Mouse (Mus musculus) spleen, adult 2 months (tissue): ENCODE data around the gene Zswim5. TPM values are rescaled to one million over a fixed set of nuclear protein-coding genes. Genes with fewer than 3 reads are reported as not detected.

Experiments used
- DNase-seq, 2 experiments: peaks; one replicate each; pipeline versions ENCODE4 v3.0.0 to v3.0.0-alpha.2; 2012 to 2021; ENCODE audit warnings: low spot score in 2 of 2, low read depth in 1 of 2
- H3K27ac ChIP-seq: fragments of 200-500 bp; 2 replicates; pipeline ENCODE4 v1.5.1; 2012; ENCODE audit warnings: low read length, inconsistent platforms; ENCODE audit not compliant: insufficient read depth
- H3K27me3 ChIP-seq: fragments of 200-500 bp; 2 replicates; pipeline ENCODE4 v1.6.1; 2012; ENCODE audit warnings: mild to moderate bottlenecking, moderate library complexity, low read length, inconsistent platforms; ENCODE audit not compliant: control insufficient read depth, insufficient read depth
- H3K36me3 ChIP-seq: fragments of 200-500 bp; 2 replicates; pipeline ENCODE4 v1.6.1; 2012; ENCODE audit warnings: mild to moderate bottlenecking, low read length, inconsistent platforms; ENCODE audit not compliant: control insufficient read depth, insufficient read depth
- H3K4me1 ChIP-seq: fragments of 200-500 bp; 2 replicates; pipeline ENCODE4 v1.6.1; 2011; ENCODE audit warnings: inconsistent platforms; ENCODE audit not compliant: control insufficient read depth, insufficient read depth, insufficient read length
- H3K4me3 ChIP-seq: fragments of 200-500 bp; 2 replicates; pipeline ENCODE4 v1.5.1; 2011; ENCODE audit warnings: mild to moderate bottlenecking, inconsistent platforms; ENCODE audit not compliant: insufficient read depth, insufficient read length; ENCODE audit errors: extremely low read depth
- CTCF ChIP-seq: fragments of 200-500 bp; IDR thresholded peaks from 2 replicates; pipeline ENCODE4 v1.5.1; 2011; ENCODE audit warnings: mild to moderate bottlenecking, inconsistent platforms; ENCODE audit not compliant: insufficient read depth, insufficient read length, insufficient replicate concordance; ENCODE audit errors: extremely low read depth
- POLR2A ChIP-seq: fragments of 200-500 bp; IDR thresholded peaks from 2 replicates; pipeline ENCODE4 v1.6.1; 2011; ENCODE audit warnings: low read depth, low read length, inconsistent platforms
- WGBS: fragments of 180-500 bp; shearing (Covaris S2); methylation state at CpG from one replicate; pipeline ENCODE4 v1.1.7; 2018; 5-methylcytosine and 5-hydroxymethylcytosine counted together
- polyA plus RNA-seq: library from polyadenylated mRNA; depleted of rRNA; stranded (reverse); fragments of >200 nt; gene quantifications from 2 replicates; pipeline ENCODE4 v1.2.3, GENCODE M21; 2012

Gene Zswim5
- polyA plus RNA-seq, 1 experiment = 0.07 TPM

DNA sequence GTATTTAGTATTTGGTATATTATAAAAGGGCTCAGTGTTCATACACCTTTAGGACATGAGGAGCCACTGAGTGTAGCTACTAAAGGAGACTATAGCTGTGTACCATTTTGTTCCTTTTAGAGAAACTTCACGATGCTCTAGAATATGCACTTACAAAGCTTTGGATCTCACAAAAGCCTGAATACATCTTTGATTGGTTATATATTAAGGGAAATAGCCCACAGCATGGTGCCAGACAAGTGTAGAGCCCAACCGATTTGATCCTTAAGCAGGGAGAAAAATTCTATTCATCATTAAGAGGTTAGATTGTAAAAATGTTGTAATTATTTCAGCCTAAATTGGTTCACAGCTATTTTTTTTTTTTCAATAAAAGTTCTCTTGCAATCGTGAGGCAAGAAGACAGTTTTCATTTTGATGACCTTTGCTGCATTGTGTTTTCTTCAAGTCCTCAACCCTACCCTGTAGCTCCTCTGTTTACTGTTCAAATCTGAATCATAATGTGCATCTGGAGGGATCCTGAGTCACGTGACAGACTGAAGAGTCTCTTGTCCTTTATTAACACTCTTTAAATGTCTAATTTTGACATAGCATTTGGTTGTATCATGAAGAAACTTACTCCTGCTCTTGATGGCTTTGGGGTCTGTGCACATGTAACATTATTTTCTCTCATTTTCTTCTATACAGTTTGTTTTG is 33.5 kb downstream of the Zswim5 start:
- Histone ChIP-seq H3K27ac (no peak overlapping the region), H3K36me3 (no peaks in the 10 kb centered on the region), H3K4me3 (no peak overlapping the region), H3K4me1 (no peaks in the 10 kb centered on the region), H3K27me3 (no peaks in the 10 kb centered on the region)
- WGBS = 80% methylated on average over 4 of the region's 4 CpGs
- no peak for TF ChIP-seq CTCF
- no peak for TF ChIP-seq POLR2A
- no peak for DNase-seq

- Histone ChIP-seq H3K36me3 (no peaks in the 10 kb centered on the region), H3K27me3 (no peaks in the 10 kb centered on the region), H3K27ac (no peak overlapping the region), H3K4me3 (no peak overlapping the region), H3K4me1 (no peaks in the 10 kb centered on the region)
- TF ChIP-seq POLR2A = no peak
- TF ChIP-seq CTCF = no peak
- 75% methylated on average over 5 of the region's 5 CpGs for WGBS
- no peak for DNase-seq
These were observed 34.0 kb downstream of the Zswim5 start for GRCm38 (mm10) chr4:116911202-116911601.

GRCm38 (mm10) chr4:116913318-116913717 is 36.1 kb downstream of the Zswim5 start:
- TF ChIP-seq CTCF = no peak
- no peak for TF ChIP-seq POLR2A
- H3K4me3 ChIP-seq = no peak overlapping the region

GRCm38 (mm10) chr4:116928006-116928651 is 51.0 kb downstream of the Zswim5 start:
- Histone ChIP-seq H3K27ac (no peak overlapping the region), H3K36me3 (no peaks in the 10 kb centered on the region), H3K4me3 (no peak overlapping the region), H3K27me3 (no peaks in the 10 kb centered on the region), H3K4me1 (no peaks in the 10 kb centered on the region)
- TF ChIP-seq CTCF (no peak), POLR2A (no peak)
- no peak for DNase-seq
- WGBS = 33% methylated on average over 4 of the region's 4 CpGs

More at GRCm38 (mm10) chr4:116913318-116913717, 36.1 kb downstream of the Zswim5 start:
- Histone ChIP-seq H3K27me3 (no peaks in the 10 kb centered on the region), H3K4me1 (no peaks in the 10 kb centered on the region), H3K27ac (no peak overlapping the region), H3K36me3 (no peaks in the 10 kb centered on the region)
- 71% methylated on average over 2 of the region's 2 CpGs for WGBS
- DNase-seq = no peak

GRCm38 (mm10) chr4:116939585-116939984 is 62.4 kb downstream of the Zswim5 start:
- no peak for DNase-seq
- no peaks in the 10 kb centered on the region for H3K4me1 ChIP-seq
- WGBS = 89% methylated on average over 4 of the region's 4 CpGs
- H3K27me3 ChIP-seq = no peaks in the 10 kb centered on the region
- H3K4me3 ChIP-seq = no peak overlapping the region
- H3K36me3 ChIP-seq = no peaks in the 10 kb centered on the region
- H3K27ac ChIP-seq = no peak overlapping the region
- TF ChIP-seq CTCF (no peak), POLR2A (no peak)

DNA sequence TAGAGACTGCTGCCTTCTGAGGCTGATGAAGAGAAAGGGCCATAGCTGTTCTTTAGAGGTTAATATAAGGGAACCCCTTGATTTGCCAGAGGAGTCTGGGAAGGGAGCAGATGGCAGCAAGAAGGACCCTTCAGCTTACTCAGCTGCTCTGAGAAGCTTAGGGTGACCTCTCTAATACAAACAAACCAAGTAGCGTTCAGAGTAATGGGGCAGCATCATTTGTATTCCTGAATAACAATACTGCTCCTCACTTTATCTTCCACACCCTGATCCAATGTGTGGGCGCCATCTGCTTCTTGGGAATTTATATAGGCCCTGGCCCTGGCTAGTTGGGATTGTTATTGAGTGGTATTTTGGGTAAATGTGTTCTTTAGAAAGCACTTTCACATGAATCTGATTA is 65.5 kb downstream of the Zswim5 start:
- Histone ChIP-seq H3K36me3 (no peaks in the 10 kb centered on the region), H3K27me3 (no peaks in the 10 kb centered on the region), H3K27ac (no peak overlapping the region), H3K4me1 (no peaks in the 10 kb centered on the region), H3K4me3 (no peak overlapping the region)
- TF ChIP-seq CTCF (no peak), POLR2A (no peak)
- WGBS = 91% methylated on average over 2 of the region's 2 CpGs
- DNase-seq = no peak

DNA sequence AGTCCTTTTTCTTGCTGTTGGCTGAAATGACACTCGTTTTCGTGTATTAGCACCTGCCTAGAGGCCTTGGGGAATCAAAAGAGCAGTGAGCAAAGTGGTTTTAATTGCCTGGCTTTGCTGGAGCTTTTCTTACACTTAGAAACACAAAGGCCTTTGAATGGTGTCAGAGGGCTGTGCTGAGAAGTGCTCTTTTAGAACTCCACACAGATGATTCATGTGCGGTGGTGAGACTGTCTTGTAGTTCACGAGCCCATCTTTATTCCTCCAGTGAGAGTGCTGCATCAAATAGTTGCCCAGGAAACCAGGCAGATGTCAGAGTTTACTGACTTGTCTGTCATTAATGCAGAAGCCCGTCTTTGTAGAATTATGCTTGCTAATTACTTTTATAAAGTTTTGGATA is 66.9 kb downstream of the Zswim5 start:
- no peaks in the 10 kb centered on the region for H3K4me1 ChIP-seq
- TF ChIP-seq POLR2A = no peak
- TF ChIP-seq CTCF = no peak

More for the DNA sequence above, 66.9 kb downstream of the Zswim5 start:
- no peak overlapping the region for H3K27ac ChIP-seq
- H3K4me3 ChIP-seq = no peak overlapping the region
- WGBS = 81% methylated on average over 5 of the region's 5 CpGs
- DNase-seq = no peak
- H3K36me3 ChIP-seq = no peaks in the 10 kb centered on the region
- H3K27me3 ChIP-seq = no peaks in the 10 kb centered on the region
